Mouse (Mus musculus) heart, adult 2 months (tissue): ENCODE measurements around the gene Alpl.

Source experiments
- EP300 ChIP-seq: fragments of 200-500 bp; IDR thresholded peaks from 2 replicates; pipeline ENCODE4 v1.6.1; 2011; ENCODE audit warnings: low read depth, low read length, control low read depth; ENCODE audit not compliant: insufficient read depth
- POLR2A ChIP-seq: fragments of 200-500 bp; IDR thresholded peaks from 2 replicates; pipeline ENCODE4 v1.6.1; 2011; ENCODE audit warnings: mild to moderate bottlenecking, low read depth, low read length, control low read depth; ENCODE audit not compliant: insufficient read depth

DNA sequence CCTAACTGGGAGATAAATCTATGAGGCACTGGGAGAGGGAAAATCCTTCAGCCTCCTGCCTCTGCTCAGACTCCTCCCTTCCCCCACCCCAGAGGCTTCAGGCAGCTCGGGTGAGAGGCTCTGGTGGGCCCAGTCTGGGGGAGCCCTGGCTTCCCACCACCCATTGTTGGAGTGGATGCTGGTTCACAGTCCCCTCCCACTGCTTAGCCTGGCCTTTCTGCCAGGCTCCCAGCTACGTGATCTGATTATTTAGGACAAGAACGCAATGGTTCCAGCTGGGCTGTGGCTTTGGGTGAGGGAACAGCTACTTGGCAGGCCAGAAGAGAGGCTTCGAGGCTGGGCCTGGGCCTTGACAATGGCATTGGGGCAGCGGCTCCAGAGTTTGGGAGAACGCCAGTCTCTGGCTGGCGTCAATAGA lies 30.6 kb downstream of the Alpl start:
- no peak for TF ChIP-seq EP300
- TF ChIP-seq POLR2A: no peak
